Mouse (Mus musculus) kidney, adult 8-10 months (tissue): ENCODE measurements around the gene Donson.
A peak's percentile ranks its signal among the peaks of the same experiment; 100 is the strongest.

Source experiments
- DNase-seq, 2 experiments: peaks; one replicate each; pipeline ENCODE4 v3.0.0; 2022

Gene Donson

DNA sequence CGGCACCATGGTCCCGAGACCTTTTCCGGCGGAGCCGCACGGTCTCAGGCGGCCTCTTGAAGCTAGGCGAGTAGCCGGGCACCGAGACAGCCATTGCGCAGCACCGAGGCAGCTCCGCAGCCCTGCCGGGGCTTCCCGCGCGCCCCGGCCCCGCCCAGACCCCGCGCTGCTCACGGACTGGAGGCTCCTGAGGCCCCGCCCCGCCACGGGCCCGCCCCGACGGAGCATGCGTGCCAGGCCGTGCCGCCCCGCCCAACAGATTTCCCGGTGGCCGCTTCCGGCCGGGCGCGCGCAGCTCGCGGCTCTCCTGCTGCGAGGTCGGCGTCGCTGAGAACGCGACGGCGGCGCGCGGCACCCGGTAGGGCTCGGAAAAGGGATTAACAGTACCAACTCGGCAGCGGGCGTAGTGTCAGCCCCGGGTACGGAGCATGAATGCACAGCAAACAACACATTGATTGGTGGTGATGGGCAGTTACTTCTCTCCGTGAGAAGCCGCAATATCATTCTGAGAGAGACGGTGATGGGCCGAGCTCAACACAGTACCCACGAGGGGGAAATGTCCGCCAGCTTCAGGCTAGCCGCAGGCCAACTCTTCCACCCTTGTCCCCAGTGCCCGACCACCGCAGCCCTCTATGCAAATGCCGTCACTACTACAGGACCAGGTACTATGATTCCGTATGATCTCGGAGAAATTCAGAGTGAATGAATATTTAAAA is at the start of gene Donson:
Donson (minus strand) TSS at position 152 of the 716 bp plus-strand sequence.
- DNase-seq: peak; percentile 90 to 92

DNA sequence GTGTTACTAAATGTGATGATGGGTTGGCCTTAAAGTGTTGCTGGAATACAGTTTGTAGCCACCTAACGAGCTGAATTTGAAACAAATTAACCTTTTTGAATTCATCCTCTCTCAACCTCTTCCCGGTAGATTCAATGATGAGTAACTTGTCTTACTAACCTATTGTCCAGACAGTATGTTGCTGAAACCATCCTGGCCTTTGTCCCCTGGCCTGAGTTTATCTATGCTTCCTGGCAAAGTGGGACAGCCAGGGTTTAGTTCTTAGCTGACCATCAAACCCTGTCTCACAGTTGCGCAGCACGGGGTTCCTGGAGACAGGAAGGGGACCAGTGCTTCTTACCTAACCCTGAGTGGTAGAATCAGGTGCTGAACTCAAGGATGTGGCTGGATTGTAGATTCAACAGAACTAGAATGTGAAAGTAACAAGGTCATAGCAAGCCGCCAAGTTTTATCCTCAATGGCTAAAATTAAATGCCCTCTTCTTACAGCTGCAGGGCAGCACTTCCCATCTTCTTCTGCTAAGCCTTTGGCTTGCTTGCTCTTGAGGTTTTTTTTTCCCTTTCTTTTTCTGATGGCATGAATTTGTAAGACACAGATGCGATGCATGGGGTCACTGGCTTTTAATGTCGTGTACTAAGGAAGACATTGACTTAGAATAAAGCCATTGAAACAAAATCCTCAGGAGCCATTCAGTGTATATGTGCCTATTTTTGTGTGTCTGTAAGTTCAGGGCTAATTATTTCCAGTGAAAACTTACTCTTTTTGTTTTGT is 47.7 kb upstream of the Donson start:
- peak in 1 of 2 experiments; percentile 37 for DNase-seq

DNA sequence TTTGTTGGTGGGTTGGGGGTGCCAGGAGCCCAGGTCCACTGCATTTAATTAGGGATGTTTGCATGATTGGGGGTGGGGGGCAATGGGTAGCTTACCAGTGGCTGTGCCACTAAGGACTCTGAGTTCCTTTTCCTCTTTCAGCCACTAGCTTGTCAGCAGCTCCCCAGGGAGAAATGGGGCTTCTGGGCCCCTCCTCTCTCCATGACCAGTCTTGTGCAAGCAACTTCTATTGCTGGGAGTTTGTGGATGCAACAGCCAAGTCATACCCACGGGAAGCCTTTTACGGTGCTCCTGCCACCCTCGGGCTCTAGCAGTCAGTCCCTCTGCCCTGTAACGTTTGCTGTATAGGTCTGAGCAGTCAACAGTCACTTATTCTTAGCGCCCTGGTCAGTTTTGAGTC is 46.2 kb upstream of the Donson start:
- DNase-seq: no peak

DNA sequence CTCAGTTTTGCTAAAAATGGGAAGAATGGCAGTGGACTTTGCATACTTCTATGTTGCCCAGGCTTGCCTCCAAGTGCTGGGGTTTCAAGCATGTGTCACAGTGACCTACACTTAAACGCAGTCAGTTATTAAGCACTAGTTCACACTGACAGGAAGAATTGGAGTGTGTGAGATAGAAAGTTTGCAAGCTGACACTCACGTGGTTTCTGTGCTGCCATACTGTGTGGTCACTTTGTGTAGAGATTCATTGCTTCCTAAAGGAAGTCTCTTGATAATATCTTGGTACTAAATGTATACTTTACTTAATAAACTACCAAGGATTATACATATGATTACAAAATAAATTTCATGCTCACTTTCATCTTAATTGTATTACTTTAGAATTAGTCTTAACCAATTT is 44.2 kb upstream of the Donson start:
- no peak for DNase-seq

DNA sequence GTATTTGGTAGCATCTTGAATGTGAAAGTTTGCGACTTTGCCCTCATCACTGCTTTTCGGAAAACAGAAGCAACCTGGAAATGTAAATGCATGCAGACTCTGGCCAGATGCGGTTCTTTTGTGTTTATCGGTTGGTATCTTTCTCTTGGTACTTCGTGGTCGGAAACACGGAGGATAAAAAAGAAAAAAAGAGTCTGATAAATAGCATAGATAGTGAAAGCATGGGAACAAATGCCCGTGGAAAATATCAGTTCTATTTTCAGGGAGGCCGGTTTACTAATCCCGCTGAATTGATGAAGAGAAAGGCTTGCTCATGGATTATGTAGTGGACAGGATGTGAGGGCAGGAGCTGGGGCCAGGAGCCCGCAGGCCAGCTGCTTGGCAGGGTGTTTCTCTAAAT is 41.9 kb upstream of the Donson start:
- DNase-seq: no peak

DNA sequence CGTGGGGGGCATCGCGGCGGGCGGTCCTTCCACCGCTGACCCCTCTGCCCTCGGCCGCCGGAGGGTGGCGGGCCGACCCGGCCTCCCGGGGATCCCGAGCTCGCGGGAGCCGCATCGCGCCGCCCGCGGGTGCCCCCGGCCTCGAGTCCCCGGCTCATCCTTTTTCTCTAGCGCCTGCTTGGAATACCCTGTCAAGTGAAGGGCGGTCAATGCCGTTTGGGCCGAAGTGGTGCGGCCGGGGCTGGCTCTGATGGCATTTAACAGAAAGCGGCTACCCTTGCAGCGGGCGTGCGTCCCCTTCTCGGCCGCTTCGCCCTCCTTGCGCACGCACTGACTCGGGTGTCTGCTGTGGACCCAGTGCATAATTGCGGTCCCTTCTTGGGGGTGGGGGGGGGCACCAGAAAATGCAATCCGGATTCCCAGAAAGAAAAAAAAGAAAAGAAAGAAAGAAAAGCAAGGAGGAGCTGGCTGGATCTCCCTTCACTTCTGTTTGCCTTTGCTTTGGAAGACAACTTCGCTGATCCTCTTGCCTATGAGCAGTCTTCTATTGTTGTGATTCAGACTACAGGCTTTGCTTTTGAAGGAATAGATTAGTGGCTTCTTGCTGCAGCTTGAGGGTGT is 41.4 kb upstream of the Donson start:
- peak in 1 of 2 experiments; percentile 31 for DNase-seq

DNA sequence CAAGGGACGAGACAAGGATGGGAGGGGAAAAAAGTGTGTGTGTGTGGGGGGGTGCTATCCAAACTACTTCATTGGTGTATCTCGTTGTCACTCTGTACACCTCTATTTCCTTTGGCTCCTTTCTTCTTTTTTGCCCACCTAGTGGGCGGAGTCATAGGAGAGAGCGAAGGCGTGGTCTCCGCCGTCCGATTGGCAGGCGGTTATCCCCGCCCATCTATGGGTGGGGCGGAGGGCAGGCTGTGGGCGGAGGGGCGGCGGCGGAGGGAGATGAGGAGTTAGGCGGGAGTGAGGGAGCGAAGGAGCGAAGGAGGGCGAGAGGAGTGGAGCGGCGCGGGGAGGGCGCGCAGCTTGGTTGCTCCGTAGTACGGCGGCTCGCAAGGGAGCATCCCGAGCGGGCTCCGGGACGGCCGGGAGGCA is 40.5 kb upstream of the Donson start, which contains the start of gene Itsn1:
Itsn1 (plus strand) TSS at position 216 of the 417 bp plus-strand sequence.
- DNase-seq: peak; percentile 98 to 99

DNA sequence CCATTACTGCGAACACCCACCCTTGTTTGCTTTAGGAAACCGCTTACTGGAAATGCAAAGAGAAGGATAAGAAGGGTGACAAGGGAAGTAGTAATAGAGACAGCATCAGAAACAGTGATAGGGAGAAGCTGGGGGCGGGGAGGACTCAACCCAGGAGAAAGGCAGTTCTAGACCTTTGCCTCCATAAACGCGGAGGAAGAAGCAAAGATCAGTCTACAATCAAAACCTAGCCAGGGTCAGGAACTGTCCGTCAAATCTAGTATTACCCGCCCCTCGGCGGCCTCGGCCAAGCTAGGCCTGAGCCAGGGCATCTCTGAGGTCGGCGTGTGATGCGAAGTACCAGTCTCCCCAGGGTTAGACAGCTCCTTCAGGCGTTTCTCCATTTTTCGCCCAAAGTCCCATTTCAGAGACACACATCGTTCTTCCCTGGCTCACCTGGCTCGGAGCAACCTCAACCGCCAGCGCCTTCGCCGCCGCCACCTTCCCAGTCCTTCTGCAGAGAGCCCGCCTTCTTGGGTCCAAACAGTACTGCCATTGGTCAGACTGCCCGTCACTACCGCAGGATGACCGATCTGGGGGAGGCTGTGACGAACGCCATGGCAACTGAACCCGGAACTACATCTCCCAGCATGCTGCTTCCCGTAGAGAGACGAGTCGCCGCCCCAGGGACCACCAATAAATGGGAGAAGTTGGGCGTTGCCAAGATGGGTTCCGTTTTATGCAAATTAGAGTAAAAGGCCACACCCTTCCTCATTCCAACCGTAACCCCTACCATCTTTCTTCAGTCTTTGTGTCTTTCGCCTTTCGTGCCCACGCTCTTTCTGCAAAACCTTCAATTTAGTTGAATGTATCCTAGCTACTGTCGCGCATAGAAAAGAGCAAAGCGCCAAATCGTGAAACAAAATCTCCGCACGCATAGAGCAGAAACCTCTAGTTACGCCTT is 39.8 kb upstream of the Donson start, which contains the start of gene Cryzl1:
Cryzl1 (minus strand) TSS at position 853 of the 943 bp plus-strand sequence.
- peak; percentile 99 to 100 for DNase-seq

DNA sequence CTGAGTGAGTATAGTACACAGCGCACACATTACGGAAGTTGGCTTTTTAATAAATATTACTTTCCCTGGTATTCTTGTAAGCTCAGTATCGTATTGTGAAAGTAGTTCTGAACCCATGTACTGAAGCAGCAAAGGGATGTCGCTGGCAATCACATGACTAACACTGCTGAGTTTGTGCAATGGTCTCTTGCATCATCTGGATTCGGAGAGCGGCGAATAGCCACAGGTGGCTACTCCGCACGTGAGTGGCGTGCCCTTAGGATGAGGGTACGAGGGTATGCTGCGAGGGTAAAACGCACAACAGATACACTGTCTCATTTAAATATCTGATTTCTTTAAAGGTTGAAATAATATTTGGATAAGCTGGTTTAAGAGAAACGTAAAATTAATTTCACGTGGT is 38.9 kb upstream of the Donson start:
- no peak for DNase-seq

DNA sequence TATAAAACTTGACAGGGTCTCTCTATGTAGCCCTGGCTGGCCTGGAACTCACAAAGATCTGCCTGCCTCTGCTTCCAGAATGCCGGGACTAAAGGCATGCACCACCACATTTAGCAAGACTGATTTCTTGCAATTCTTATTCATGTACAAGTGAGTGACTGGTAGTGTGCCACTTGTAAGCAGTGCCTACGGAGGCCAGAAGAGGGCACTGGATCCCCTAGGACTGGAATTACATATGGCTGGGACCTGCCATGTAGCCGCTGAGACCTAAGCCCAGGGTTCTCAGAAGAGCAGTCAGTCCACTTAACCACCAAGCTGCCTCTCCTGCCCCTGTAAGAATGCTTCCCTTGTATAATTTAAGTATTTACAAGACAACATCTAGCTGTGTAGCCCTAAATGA is 35.7 kb upstream of the Donson start:
- DNase-seq: peak; percentile 45 to 74

DNA sequence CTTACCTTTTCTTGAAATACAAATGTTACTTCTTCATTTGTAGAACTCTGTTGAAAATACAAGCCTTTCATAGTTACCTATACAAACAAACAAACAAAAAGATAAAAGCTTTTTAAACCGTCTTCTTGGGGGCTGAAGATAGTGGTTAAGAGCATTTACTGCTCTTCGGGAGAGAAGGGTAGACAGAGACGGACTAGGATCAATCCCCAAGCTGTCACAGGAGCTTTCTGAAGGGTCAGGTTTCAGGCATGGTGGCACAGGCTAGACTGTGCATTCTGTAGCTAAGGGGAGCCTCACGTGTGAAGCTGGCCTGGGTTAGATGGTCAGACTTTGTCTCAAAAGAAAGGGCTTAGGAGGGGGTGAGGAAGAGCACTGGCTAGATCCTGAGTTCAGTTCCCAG is 28.8 kb upstream of the Donson start:
- no peak for DNase-seq

DNA sequence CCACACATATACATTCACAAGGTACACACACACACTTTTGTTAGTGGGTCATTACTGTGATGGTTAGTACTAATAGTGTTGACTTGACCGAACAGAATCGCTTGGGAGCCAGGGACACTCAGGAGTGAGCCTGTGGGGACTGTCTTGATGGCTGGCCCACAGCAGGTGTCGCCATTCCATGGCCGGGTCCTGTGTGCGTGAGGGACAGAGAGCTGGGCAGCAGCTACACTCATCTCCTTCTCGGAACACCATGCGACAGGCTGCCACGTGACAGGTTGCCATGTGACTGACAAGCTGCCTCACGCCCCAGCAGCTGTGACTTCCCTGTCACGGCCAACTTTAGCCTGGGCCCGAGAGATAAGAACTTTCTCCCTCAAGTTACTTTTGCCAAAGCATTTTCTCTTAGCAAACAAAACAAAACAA is 28.4 kb upstream of the Donson start:
- DNase-seq: no peak

DNA sequence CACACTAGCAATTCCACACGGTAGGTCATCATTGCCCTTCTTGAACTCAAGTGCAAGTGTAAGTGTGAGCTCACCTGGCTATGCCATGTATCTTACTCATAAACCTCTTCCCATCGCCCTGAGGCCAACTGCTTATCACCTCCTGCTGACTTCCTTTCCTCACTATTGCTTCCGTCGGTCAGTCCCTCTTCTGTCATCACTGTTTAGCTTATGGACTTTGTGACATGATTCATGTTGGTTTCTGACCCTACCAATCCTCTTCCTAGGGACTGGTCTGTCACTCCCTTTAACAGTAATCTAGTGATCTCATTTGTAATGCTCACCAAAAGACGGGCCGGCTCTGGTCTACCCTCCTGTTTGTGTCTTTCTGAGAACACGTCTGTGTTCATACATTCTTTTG is 21.7 kb upstream of the Donson start:
- DNase-seq: no peak

DNA sequence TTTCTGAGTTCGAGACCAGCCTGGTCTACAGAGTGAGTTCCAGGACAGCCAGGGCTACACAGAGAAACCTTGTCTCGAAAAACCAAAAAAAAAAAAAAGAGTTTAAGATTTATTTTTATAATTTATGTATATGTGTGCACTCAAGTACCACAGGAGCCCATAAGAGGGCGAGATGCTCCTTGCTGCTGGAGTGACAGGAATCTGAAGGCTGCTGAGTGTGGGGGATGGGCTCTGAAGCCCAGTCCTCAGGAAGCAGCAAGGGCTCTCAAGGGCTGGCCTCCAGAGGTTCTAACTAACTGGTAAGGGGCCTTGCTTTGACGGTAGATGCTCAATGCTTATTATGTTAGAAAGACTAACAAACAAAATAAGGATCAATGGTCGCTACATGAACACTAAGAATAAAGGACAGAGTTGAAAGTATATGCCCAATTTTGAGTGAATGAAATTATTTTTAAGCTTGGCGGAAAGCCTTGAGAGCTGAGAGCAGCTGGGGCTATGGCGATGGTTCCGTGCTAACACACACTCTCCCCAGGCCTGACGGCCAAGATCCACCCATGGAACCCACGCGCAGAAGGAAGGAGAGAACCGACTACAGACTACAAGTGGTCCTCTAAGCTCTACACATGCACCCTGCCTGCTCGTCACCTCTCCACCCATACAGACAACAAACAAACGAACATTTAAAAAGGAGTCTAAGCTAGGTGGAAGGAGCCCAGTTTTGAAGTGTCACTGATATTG is 16.2 kb upstream of the Donson start:
- DNase-seq: no peak

DNA sequence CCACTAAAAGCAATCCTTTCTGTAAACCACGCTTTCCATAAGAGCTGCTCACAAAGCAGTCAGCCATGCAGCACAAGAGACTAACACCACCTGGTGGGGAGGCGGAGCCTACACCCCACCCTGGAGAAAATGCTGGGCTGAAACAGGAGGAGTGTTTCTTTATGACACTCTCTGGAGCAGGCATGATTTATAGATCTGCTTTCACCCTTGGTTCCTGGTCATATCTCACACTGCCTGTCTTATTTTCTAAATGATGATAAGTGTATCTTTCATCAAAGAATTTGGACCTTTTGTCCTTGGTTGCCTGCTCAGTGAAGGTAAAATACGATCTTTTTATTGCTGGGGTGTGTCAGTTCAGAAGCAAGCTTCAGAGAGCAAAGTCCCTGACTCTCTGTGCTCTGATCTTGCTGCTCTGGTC is 14.2 kb upstream of the Donson start:
- DNase-seq: no peak

DNA sequence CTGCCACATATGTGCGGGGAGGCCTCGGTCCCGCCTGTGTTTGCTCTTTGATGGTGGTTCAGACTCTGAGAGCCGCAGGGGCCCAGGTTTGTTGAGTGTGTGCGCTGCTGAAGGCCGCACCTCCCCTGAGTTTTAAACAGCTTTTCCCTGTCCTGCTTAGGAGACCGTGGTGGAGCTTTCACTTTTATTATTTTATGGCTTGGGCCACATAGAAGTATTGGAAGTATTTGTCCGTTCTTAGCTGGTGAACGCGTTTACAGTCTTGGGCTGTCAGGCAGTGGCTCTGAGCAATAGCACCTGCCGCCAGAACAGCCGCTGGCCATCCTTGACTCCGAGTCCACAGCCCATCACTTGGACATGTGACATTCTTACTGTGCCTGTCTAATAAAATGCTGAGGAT is 13.3 kb upstream of the Donson start:
- no peak for DNase-seq

DNA sequence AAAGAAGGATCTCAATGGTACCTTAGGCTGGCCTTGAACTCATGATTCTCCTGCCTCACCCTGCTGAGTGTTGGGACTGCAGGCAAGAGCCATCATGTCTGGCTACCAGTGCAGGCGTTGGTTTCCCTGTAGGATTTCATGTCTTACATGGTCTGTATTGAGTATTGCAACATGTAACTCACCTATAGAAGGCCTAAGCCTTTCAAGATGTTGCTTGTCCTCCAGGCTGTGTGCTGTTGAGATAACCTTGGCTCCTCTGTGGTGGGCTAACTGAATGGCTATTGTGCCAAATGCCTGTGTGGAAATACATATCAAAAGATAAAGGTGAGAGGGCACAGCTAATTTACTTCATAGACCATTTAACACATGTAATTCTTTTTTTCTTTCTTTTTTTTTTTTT is 10.4 kb upstream of the Donson start:
- no peak for DNase-seq

DNA sequence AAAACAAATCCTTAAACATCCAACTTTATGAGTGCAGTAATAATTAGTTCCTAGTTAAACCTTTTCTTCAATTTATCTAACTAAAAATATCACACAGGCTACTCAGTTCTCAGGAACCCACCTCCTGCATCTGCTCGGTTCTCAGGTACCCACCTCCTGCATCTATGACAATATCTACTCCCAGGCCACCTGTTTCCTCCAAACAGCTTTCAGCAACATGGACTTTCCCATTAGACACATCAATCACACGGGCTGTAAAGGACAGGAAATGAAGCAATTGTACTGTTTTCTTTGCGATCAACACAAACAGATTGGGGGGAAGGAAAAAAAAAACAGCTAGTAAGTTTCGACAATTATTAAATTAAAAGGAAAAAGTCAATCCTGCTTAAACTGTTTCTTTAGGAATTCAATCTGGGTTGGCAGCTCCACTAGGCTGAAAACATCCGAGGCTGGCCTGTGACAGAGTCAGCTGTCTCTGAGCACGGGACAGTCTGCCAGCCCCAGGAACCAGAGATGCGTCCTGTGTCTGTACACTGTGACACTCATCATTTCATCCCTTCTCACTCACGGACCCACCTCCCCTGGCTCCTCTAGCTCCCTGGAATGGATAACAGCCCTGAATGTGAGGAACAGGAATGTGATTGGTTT is 6.7 kb upstream of the Donson start:
- DNase-seq: no peak

DNA sequence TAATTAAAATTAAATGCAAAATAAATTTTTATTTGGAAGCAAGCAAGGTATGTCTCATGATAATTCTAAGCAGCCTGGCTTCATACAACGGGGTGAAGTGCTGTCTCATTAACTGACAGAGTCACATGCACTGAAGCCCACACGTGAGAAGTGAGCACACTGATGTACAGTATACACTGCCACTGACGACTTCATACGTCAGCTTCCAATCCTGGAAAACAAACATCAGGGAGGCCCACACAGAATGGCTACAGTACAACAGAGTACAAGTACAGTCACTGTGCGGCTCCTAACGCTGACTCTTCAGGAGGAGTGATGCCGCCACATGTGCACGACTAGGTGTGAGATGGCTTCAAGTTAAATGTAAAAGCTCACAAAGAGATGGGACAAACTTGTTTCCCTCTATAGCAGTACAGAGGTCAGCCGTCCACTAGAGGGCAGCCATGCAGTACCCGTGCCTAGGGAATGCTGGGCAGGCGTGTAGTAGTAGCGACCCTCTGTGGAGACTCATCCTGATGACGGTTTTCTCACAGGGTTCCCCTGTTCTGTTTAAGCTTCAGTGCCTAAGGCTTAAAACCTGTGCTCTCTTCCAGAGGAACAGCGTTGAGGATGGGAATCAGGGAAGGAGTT is 6.0 kb upstream of the Donson start:
- peak; percentile 41 to 76 for DNase-seq

DNA sequence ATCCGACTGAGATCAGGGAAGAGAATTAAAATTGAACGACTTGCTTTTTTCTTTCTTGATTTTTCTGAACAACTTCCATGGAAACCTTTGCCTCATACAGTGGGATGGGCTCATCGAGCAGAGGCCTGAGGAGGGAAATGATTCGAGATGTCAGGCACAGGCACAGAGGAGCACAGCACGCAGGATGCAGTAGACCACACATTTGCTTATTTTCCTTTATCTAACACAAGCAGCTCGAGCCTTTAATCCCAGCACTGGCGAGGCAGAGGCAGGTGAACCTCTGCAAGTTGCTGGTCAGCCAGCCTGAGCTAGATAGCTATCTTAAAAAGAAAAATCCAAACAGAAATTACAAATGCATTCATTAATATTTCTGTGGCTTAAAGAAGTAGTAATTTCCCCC is 1.2 kb upstream of the Donson start:
- DNase-seq: no peak
